Mouse (Mus musculus) MEL (cell line): ENCODE data around the gene Cpne8. TPM values are rescaled to one million over a fixed set of nuclear protein-coding genes. Genes with fewer than 3 reads are reported as not detected.

Experiments
- DNase-seq: peaks from one replicate; pipeline ENCODE4 v3.0.0; 2011; ENCODE audit warnings: low read depth, low spot score
- H3K27ac ChIP-seq: 2 replicates; pipeline ENCODE4 v1.5.1; 2012; ENCODE audit warnings: low read depth, mild to moderate bottlenecking, control low read depth, low read length, moderate library complexity; ENCODE audit not compliant: control insufficient read depth
- H3K27me3 ChIP-seq, 2 experiments: fragments of 150-350 bp in 1 of 2; sonication (generic) in 1 of 2; 2 replicates each; pipeline ENCODE4 v1.6.1; 2012; ENCODE audit warnings: low read length in 2 of 2, mild to moderate bottlenecking in 2 of 2, improper control_type of control experiment in 1 of 2, moderate library complexity in 1 of 2; ENCODE audit not compliant: insufficient read depth in 2 of 2, control insufficient read depth in 1 of 2
- H3K36me3 ChIP-seq, 2 experiments: 2 replicates each; pipeline ENCODE4 v1.6.1; 2012 to 2014; ENCODE audit warnings: low read length in 2 of 2, improper control_type of control experiment in 1 of 2, inconsistent platforms in 1 of 2, mild to moderate bottlenecking in 1 of 2; ENCODE audit not compliant: insufficient read depth in 2 of 2, control insufficient read depth in 1 of 2
- H3K4me1 ChIP-seq, 2 experiments: fragments of 150-350 bp in 1 of 2; sonication (generic) in 1 of 2; 2 replicates each; pipeline ENCODE4 v1.6.1; 2012; ENCODE audit warnings: low read length in 2 of 2, improper control_type of control experiment in 1 of 2, mild to moderate bottlenecking in 1 of 2; ENCODE audit not compliant: insufficient read depth in 2 of 2, control insufficient read depth in 1 of 2
- H3K4me3 ChIP-seq, 2 experiments: fragments of 150-350 bp in 1 of 2; sonication (generic) in 1 of 2; 2 replicates each; pipeline ENCODE4 v1.5.1; 2012; ENCODE audit warnings: low read depth in 2 of 2, low read length in 2 of 2, mild to moderate bottlenecking in 2 of 2, moderate library complexity in 2 of 2, control low read depth in 1 of 2, improper control_type of control experiment in 1 of 2; ENCODE audit not compliant: control insufficient read depth in 1 of 2, insufficient read depth in 1 of 2
- H3K79me2 ChIP-seq: 2 replicates; pipeline ENCODE4 v1.6.1; 2012; ENCODE audit warnings: mild to moderate bottlenecking, low read length, moderate library complexity; ENCODE audit not compliant: control insufficient read depth, poor library complexity, insufficient read depth
- H3K9ac ChIP-seq: 2 replicates; pipeline ENCODE4 v1.6.1; 2012; ENCODE audit warnings: low read depth, mild to moderate bottlenecking, control low read depth, low read length, moderate library complexity; ENCODE audit not compliant: control insufficient read depth, poor library complexity, severe bottlenecking
- H3K9me3 ChIP-seq: fragments of 150-350 bp; sonication (generic); replicated peaks from 2 replicates; pipeline ENCODE4 v1.6.1; 2012; ENCODE audit warnings: mild to moderate bottlenecking, low read length, improper control_type of control experiment, moderate library complexity; ENCODE audit not compliant: insufficient read depth
- BHLHE40 ChIP-seq: IDR thresholded peaks from 2 replicates; pipeline ENCODE4 v1.6.1; 2012; ENCODE audit warnings: low read depth, mild to moderate bottlenecking, inconsistent platforms, low read length, improper control_type of control experiment, borderline replicate concordance
- CHD1 ChIP-seq: IDR thresholded peaks from 2 replicates; pipeline ENCODE4 v1.6.1; 2012; ENCODE audit warnings: low read depth, mild to moderate bottlenecking, inconsistent platforms, low read length, improper control_type of control experiment
- ELF1 ChIP-seq: IDR thresholded peaks from 2 replicates; pipeline ENCODE4 v1.6.1; 2014; ENCODE audit warnings: low read depth, mild to moderate bottlenecking, inconsistent platforms, low read length, improper control_type of control experiment, moderate library complexity
- ETS1 ChIP-seq: IDR thresholded peaks from 2 replicates; pipeline ENCODE4 v1.6.1; 2012; ENCODE audit warnings: low read depth, mild to moderate bottlenecking, inconsistent platforms, low read length, improper control_type of control experiment, moderate library complexity
- GATA1 ChIP-seq: IDR thresholded peaks from 2 replicates; pipeline ENCODE4 v1.6.1; 2011; ENCODE audit warnings: low read depth, low read length, improper control_type of control experiment
- MEF2A ChIP-seq: IDR thresholded peaks from 2 replicates; pipeline ENCODE4 v1.6.1; 2014; ENCODE audit warnings: low read depth, mild to moderate bottlenecking, inconsistent platforms, low read length, improper control_type of control experiment; ENCODE audit not compliant: poor library complexity, insufficient replicate concordance, severe bottlenecking; ENCODE audit errors: extremely low read depth
- MXI1 ChIP-seq: IDR thresholded peaks from 2 replicates; pipeline ENCODE4 v1.6.1; 2011; ENCODE audit warnings: mild to moderate bottlenecking, low read depth, low read length, improper control_type of control experiment
- MYB ChIP-seq: IDR thresholded peaks from 2 replicates; pipeline ENCODE4 v1.6.1; 2011; ENCODE audit warnings: mild to moderate bottlenecking, low read depth, low read length, improper control_type of control experiment
- NELFE ChIP-seq: IDR thresholded peaks from 2 replicates; pipeline ENCODE4 v1.6.1; 2011; ENCODE audit warnings: low read depth, low read length, improper control_type of control experiment
- NRF1 ChIP-seq: IDR thresholded peaks from 2 replicates; pipeline ENCODE4 v1.6.1; 2014; ENCODE audit warnings: low read depth, mild to moderate bottlenecking, inconsistent platforms, low read length, improper control_type of control experiment, moderate library complexity; ENCODE audit not compliant: poor library complexity, insufficient read depth, severe bottlenecking
- POLR2A ChIP-seq, 2 experiments: IDR thresholded peaks; 2 replicates each; pipeline ENCODE4 v1.6.1; 2011 to 2012; ENCODE audit warnings: low read length in 2 of 2, mild to moderate bottlenecking in 2 of 2, control low read depth in 1 of 2, improper control_type of control experiment in 1 of 2, low read depth in 1 of 2, moderate library complexity in 1 of 2; ENCODE audit not compliant: control insufficient read depth in 1 of 2, insufficient read depth in 1 of 2, poor library complexity in 1 of 2
- POLR2AphosphoS2 ChIP-seq: IDR thresholded peaks from 2 replicates; pipeline ENCODE4 v1.6.1; 2011; ENCODE audit warnings: low read length, improper control_type of control experiment
- POLR2AphosphoS5 ChIP-seq: IDR thresholded peaks from 2 replicates; pipeline ENCODE4 v1.6.1; 2012; ENCODE audit warnings: low read depth, borderline replicate concordance, mild to moderate bottlenecking, inconsistent platforms, low read length, moderate library complexity, mixed read lengths
- RAD21 ChIP-seq: IDR thresholded peaks from 2 replicates; pipeline ENCODE4 v1.6.1; 2011; ENCODE audit warnings: mild to moderate bottlenecking, low read depth, low read length, improper control_type of control experiment
- RCOR1 ChIP-seq: IDR thresholded peaks from 2 replicates; pipeline ENCODE4 v1.6.1; 2012; ENCODE audit warnings: low read depth, mild to moderate bottlenecking, inconsistent platforms, low read length, improper control_type of control experiment
- TAL1 ChIP-seq: IDR thresholded peaks from 2 replicates; pipeline ENCODE4 v1.6.1; 2012; ENCODE audit warnings: mild to moderate bottlenecking, inconsistent platforms, low read length, moderate library complexity, mixed read lengths
- USF2 ChIP-seq, 2 experiments: IDR thresholded peaks; 2 replicates each; pipeline ENCODE4 v1.6.1; 2011 to 2012; ENCODE audit warnings: improper control_type of control experiment in 2 of 2, low read length in 2 of 2, borderline replicate concordance in 1 of 2, inconsistent platforms in 1 of 2, low read depth in 1 of 2, mild to moderate bottlenecking in 1 of 2; ENCODE audit not compliant: insufficient read depth in 1 of 2
- ZC3H11A ChIP-seq: IDR thresholded peaks from 2 replicates; pipeline ENCODE4 v1.6.1; 2012; ENCODE audit warnings: low read depth, mild to moderate bottlenecking, inconsistent platforms, low read length, improper control_type of control experiment
- ZKSCAN1 ChIP-seq: IDR thresholded peaks from 2 replicates; pipeline ENCODE4 v1.6.1; 2012; ENCODE audit warnings: low read depth, mild to moderate bottlenecking, inconsistent platforms, low read length, improper control_type of control experiment, moderate library complexity
- ZMIZ1 ChIP-seq: IDR thresholded peaks from 2 replicates; pipeline ENCODE4 v1.6.1; 2012; ENCODE audit warnings: low read depth, mild to moderate bottlenecking, inconsistent platforms, low read length, improper control_type of control experiment, moderate library complexity
- polyA plus RNA-seq, 2 experiments: library from polyadenylated mRNA; stranded (reverse) in 1 of 2; unstranded in 1 of 2; fragments of >175 nt in 1 of 2; fragments of >200 nt in 1 of 2; gene quantifications; 2 replicates each; pipeline versions ENCODE4 v1.2.1 to v1.2.4; 2012; ENCODE audit warnings: low replicate concordance in 2 of 2, low read depth in 1 of 2; ENCODE audit not compliant: insufficient read length in 2 of 2, insufficient read depth in 1 of 2, missing spikeins in 1 of 2
- total RNA-seq: library from RNA; depleted of rRNA; stranded (reverse); fragments of 300-350 nt; gene quantifications from 2 replicates; pipeline ENCODE4 v1.2.3, GENCODE M21; 2012

Cpne8 gene
- total and polyA plus RNA-seq, 3 experiments: 18.5 to 50.4 TPM; not detected in 1

GRCm38 (mm10) chr15:90548589-90548988 is 130.6 kb downstream of the Cpne8 start:
- H3K4me3 ChIP-seq: no peak overlapping the region
- TF ChIP-seq ELF1 (no peak), POLR2AphosphoS2 (no peak), MEF2A (no peak)
- no peaks in the 10 kb centered on the region for H3K9me3 ChIP-seq

GRCm38 (mm10) chr15:90543447-90543846 is 135.8 kb downstream of the Cpne8 start:
- Histone ChIP-seq H3K4me3 (no peak overlapping the region), H3K27me3 (no peaks in the 10 kb centered on the region), H3K4me1 (no peaks in the 10 kb centered on the region), H3K9me3 (no peaks in the 10 kb centered on the region), H3K36me3 (no peaks in the 10 kb centered on the region)
- TF ChIP-seq MEF2A: no peak
- TF ChIP-seq NELFE: no peak
- no peak for TF ChIP-seq TAL1
- no peak for TF ChIP-seq ZKSCAN1
- no peak for TF ChIP-seq RCOR1
- TF ChIP-seq ETS1: no peak
- TF ChIP-seq ZMIZ1: no peak
- TF ChIP-seq POLR2A (IDR thresholded peaks at IDR 0.05; ENCODE audit: control insufficient read depth in 1 of 2, insufficient read depth in 1 of 2, low read depth in 1 of 2, low read length in 2 of 2, poor library complexity in 1 of 2): no peak
- TF ChIP-seq POLR2AphosphoS5: no peak
- TF ChIP-seq MYB: no peak
- TF ChIP-seq CHD1: no peak
- TF ChIP-seq ZC3H11A: no peak
- TF ChIP-seq NRF1: no peak
- TF ChIP-seq RAD21: no peak
- TF ChIP-seq MXI1: no peak
- TF ChIP-seq ELF1: no peak
- no peak for TF ChIP-seq BHLHE40
- TF ChIP-seq USF2 (IDR thresholded peaks at IDR 0.05; ENCODE audit: borderline replicate concordance in 1 of 2, insufficient read depth in 1 of 2, low read depth in 1 of 2, low read length in 2 of 2): no peak
- TF ChIP-seq GATA1: no peak
- TF ChIP-seq, all 39 proteins: peak for 0
- no peak for DNase-seq
- no peaks in the 10 kb centered on the region for H3K79me2 ChIP-seq
- no peak overlapping the region for H3K27ac ChIP-seq
- H3K9ac ChIP-seq: no peak overlapping the region

More at GRCm38 (mm10) chr15:90548589-90548988, 130.6 kb downstream of the Cpne8 start:
- Histone ChIP-seq H3K27ac (no peak overlapping the region), H3K79me2 (no peaks in the 10 kb centered on the region), H3K4me1 (no peaks in the 10 kb centered on the region), H3K9ac (no peak overlapping the region), H3K27me3 (no peaks in the 10 kb centered on the region), H3K36me3 (no peaks in the 10 kb centered on the region)
- DNase-seq: no peak
